Mouse (Mus musculus) intestine, embryonic 14.5 days (tissue): ENCODE data around the gene Acap1. TPM values are rescaled to one million over a fixed set of nuclear protein-coding genes. Genes with fewer than 3 reads are reported as not detected.

Experiments
- ATAC-seq: fragments of 200-750 bp; cut with Nextera tagmentation; replicated peaks from 2 replicates; pipeline ENCODE4 v1.8.0; 2017; ENCODE audit warnings: low read depth, moderate number of reproducible peaks, moderate TSS enrichment, moderate library complexity; ENCODE audit not compliant: low FRiP score, low TSS enrichment
- DNase-seq: peaks from one replicate; pipeline ENCODE4 v3.0.0-alpha.2; 2018; ENCODE audit warnings: low spot score
- H3K27ac ChIP-seq: fragments of 300-500 bp; sonication (generic); 2 replicates; pipeline ENCODE4 v1.5.1; 2014; ENCODE audit warnings: low read depth, mild to moderate bottlenecking, control low read depth
- H3K27me3 ChIP-seq: fragments of 300-500 bp; sonication (generic); replicated peaks from 2 replicates; pipeline ENCODE4 v1.6.1; 2014; ENCODE audit warnings: low read length, control low read depth; ENCODE audit not compliant: control insufficient read depth, insufficient read depth
- H3K36me3 ChIP-seq: fragments of 300-500 bp; sonication (generic); 2 replicates; pipeline ENCODE4 v1.6.1; 2014; ENCODE audit warnings: low read length, control low read depth; ENCODE audit not compliant: control insufficient read depth, insufficient read depth
- H3K4me1 ChIP-seq: fragments of 300-500 bp; sonication (generic); replicated peaks from 2 replicates; pipeline ENCODE4 v1.6.1; 2014; ENCODE audit warnings: low read length, control low read depth, mixed read lengths; ENCODE audit not compliant: control insufficient read depth, insufficient read depth
- H3K4me2 ChIP-seq: fragments of 300-500 bp; sonication (generic); 2 replicates; pipeline ENCODE4 v1.6.1; 2014; ENCODE audit warnings: low read length
- H3K4me3 ChIP-seq: fragments of 300-500 bp; sonication (generic); 2 replicates; pipeline ENCODE4 v1.5.1; 2014; ENCODE audit warnings: low read depth, low read length, control low read depth, mixed read lengths
- H3K9ac ChIP-seq: fragments of 300-500 bp; sonication (generic); 2 replicates; pipeline ENCODE4 v1.6.1; 2014; ENCODE audit warnings: mild to moderate bottlenecking, low read length
- H3K9me3 ChIP-seq: fragments of 300-500 bp; sonication (generic); 2 replicates; pipeline ENCODE4 v1.6.1; 2016; ENCODE audit warnings: low read length, control low read depth; ENCODE audit not compliant: control insufficient read depth
- WGBS: fragments of 180-500 bp; shearing (Covaris S2); extraction: QIAGEN DNeasy Blood & Tissue Kit; methylation state at CpG from one replicate; pipeline ENCODE4 v1.1.7; 2014; 5-methylcytosine and 5-hydroxymethylcytosine counted together
- polyA plus RNA-seq: library from polyadenylated mRNA; unstranded; fragments of >200 nt; fragmentation: Nextera tagmentation; extraction: Ambion mirVana; gene quantifications from 2 replicates; pipeline ENCODE4 v1.2.1, GENCODE M21; 2014

Gene Acap1
- polyA plus RNA-seq, 1 experiment from 2014 or later: 8.1 TPM

- H3K9me3 ChIP-seq: no peaks in the 10 kb centered on the region
- peaks cover 28% of the 10 kb centered on the region for H3K4me1 ChIP-seq
- no peak for ATAC-seq
- no peak overlapping the region for H3K9ac ChIP-seq
- no peaks in the 10 kb centered on the region for H3K27me3 ChIP-seq
- 84% methylated on average over 3 of the region's 3 CpGs for WGBS
- H3K4me3 ChIP-seq: no peak overlapping the region
- H3K36me3 ChIP-seq: no peaks in the 10 kb centered on the region
- no peak for DNase-seq
- H3K27ac ChIP-seq: no peak overlapping the region
- no peak overlapping the region for H3K4me2 ChIP-seq
These were observed 16.9 kb downstream of the Acap1 start for GRCm38 (mm10) chr11:69878399-69878798.

- Histone ChIP-seq H3K4me2 (peak within 1 kb of the TSS; percentile 16; the same call in 1 of the 2 replicates), H3K36me3 (no peaks in the 10 kb centered on the region), H3K4me1 (peaks cover 28% of the 10 kb centered on the region), H3K9ac (no peak within 1 kb of the TSS), H3K9me3 (no peaks in the 10 kb centered on the region), H3K4me3 (no peak within 1 kb of the TSS), H3K27ac (peak within 1 kb of the TSS; percentile 22; the same call in 1 of the 2 replicates), H3K27me3 (no peaks in the 10 kb centered on the region)
- WGBS: 89% methylated on average over 11 of the region's 11 CpGs
- ATAC-seq (no peak), DNase-seq (no peak)
These were observed 17.5 kb downstream of the Acap1 start, which contains the start of gene Tmem95 for GRCm38 (mm10) chr11:69877878-69878277. Tmem95 (minus strand) TSS chr11:69878018.

- Histone ChIP-seq H3K9me3 (no peaks in the 10 kb centered on the region), H3K4me2 (peak overlapping the region; percentile 16; the same call in 1 of the 2 replicates), H3K4me1 (peaks cover 28% of the 10 kb centered on the region), H3K9ac (no peak overlapping the region), H3K4me3 (no peak overlapping the region), H3K27ac (peak overlapping the region; percentile 22; the same call in 1 of the 2 replicates), H3K36me3 (no peaks in the 10 kb centered on the region), H3K27me3 (no peaks in the 10 kb centered on the region)
- ATAC-seq (0 out of 2 replicates have a peak, but pooled peaks have one; percentile 6), DNase-seq (peak; percentile 93)
- WGBS: 5% methylated on average over 12 of the region's 12 CpGs
These were observed 18.5 kb downstream of the Acap1 start for GRCm38 (mm10) chr11:69876867-69877266.

- Histone ChIP-seq H3K27ac (0 out of 2 replicates have a peak overlapping the region, but pooled peaks have one; percentile 8), H3K9me3 (no peaks in the 10 kb centered on the region), H3K27me3 (no peaks in the 10 kb centered on the region), H3K4me3 (no peak overlapping the region), H3K36me3 (no peaks in the 10 kb centered on the region), H3K9ac (no peak overlapping the region), H3K4me1 (peaks cover 21% of the 10 kb centered on the region), H3K4me2 (no peak overlapping the region)
- WGBS: 48% methylated on average over 7 of the region's 7 CpGs
- ATAC-seq (no peak), DNase-seq (no peak)
These were observed 19.2 kb downstream of the Acap1 start for GRCm38 (mm10) chr11:69876186-69876585.

GRCm38 (mm10) chr11:69872451-69872850 is 22.9 kb downstream of the Acap1 start:
- ATAC-seq (no peak), DNase-seq (no peak)
- whole genome bisulfite sequencing: 78% methylated on average over 4 of the region's 4 CpGs
- Histone ChIP-seq H3K4me2 (no peak overlapping the region), H3K27me3 (no peaks in the 10 kb centered on the region), H3K4me1 (peaks cover 7% of the 10 kb centered on the region; the same call in 1 of the 2 replicates), H3K4me3 (no peak overlapping the region), H3K9me3 (no peaks in the 10 kb centered on the region), H3K9ac (no peak overlapping the region), H3K36me3 (no peaks in the 10 kb centered on the region), H3K27ac (no peak overlapping the region)

- H3K27me3 ChIP-seq: no peaks in the 10 kb centered on the region
- no peak overlapping the region for H3K27ac ChIP-seq
- ATAC-seq (no peak), DNase-seq (no peak)
- H3K9me3 ChIP-seq: no peaks in the 10 kb centered on the region
- H3K4me3 ChIP-seq: no peak overlapping the region
- H3K36me3 ChIP-seq: no peaks in the 10 kb centered on the region
- no peak overlapping the region for H3K4me2 ChIP-seq
- 88% methylated on average over 7 of the region's 7 CpGs for WGBS
- H3K9ac ChIP-seq: no peak overlapping the region
- H3K4me1 ChIP-seq: peaks cover 7% of the 10 kb centered on the region; the same call in 1 of the 2 replicates
These were observed 23.5 kb downstream of the Acap1 start for GRCm38 (mm10) chr11:69871822-69872221.

GRCm38 (mm10) chr11:69870289-69871069 is 24.9 kb downstream of the Acap1 start:
- no peak overlapping the region for H3K4me2 ChIP-seq
- no peak overlapping the region for H3K4me3 ChIP-seq
- DNase-seq: no peak
- H3K27ac ChIP-seq: no peak overlapping the region
- H3K36me3 ChIP-seq: no peaks in the 10 kb centered on the region
- H3K9ac ChIP-seq: no peak overlapping the region
- no peaks in the 10 kb centered on the region for H3K27me3 ChIP-seq
- no peaks in the 10 kb centered on the region for H3K9me3 ChIP-seq
- H3K4me1 ChIP-seq: no peaks in the 10 kb centered on the region
- no peak for ATAC-seq
- WGBS: 92% methylated on average over 2 of the region's 2 CpGs

GRCm38 (mm10) chr11:69867335-69867734 is 28.0 kb downstream of the Acap1 start:
- Histone ChIP-seq H3K4me2 (no peak overlapping the region), H3K4me1 (no peaks in the 10 kb centered on the region), H3K4me3 (no peak overlapping the region), H3K27ac (no peak overlapping the region), H3K9ac (no peak overlapping the region), H3K9me3 (no peaks in the 10 kb centered on the region), H3K27me3 (no peaks in the 10 kb centered on the region), H3K36me3 (no peaks in the 10 kb centered on the region)
- no peak for DNase-seq
- no peak for ATAC-seq
- 59% methylated on average over 9 of the region's 9 CpGs for WGBS

GRCm38 (mm10) chr11:69865561-69865960 is 29.8 kb downstream of the Acap1 start:
- no peak overlapping the region for H3K27ac ChIP-seq
- no peak overlapping the region for H3K4me2 ChIP-seq
- ATAC-seq (no peak), DNase-seq (no peak)
- H3K4me3 ChIP-seq: no peak overlapping the region
- H3K27me3 ChIP-seq: no peaks in the 10 kb centered on the region
- WGBS: 84% methylated on average over 9 of the region's 9 CpGs
- no peaks in the 10 kb centered on the region for H3K4me1 ChIP-seq
- H3K36me3 ChIP-seq: no peaks in the 10 kb centered on the region
- H3K9me3 ChIP-seq: no peaks in the 10 kb centered on the region
- no peak overlapping the region for H3K9ac ChIP-seq
